Mouse (Mus musculus): ENCODE results near the gene H3f3b.

DNA sequence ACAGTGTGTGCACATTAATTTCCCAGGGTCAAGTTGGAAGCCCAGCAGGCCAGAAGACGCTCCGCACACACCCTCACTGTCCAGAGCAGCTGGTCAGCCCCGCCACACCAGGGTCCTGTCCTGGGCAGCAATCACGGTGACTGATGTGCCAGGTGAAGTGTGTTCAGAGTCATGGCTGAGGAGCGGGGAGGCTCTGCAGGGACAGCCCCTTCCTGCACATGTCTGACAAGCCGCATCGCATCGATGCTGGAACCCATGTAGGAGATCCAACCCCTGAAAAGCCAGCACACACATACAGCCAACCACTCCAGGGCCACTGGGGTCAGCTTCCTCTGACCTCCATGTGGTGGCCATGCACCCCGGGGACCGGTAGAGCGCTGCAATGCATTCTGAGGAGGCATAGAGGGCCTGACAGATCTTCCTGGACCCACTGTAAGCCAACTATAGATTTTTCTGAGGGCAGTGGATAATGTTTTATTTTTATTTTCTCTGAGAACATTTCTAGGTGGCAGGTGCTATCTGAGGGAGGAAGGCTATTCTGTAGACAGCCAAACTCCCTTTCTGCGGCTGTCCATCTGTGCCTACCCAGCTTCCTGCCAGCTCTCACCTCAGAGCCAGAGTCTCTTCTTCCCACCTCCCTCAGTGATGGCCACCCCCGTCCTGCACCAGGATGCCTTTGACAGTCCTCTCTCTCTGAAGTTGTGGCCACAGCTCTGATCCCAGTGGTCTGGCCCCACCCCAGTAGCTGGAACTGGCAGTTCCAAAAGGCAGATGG lies 34.1 kb upstream of the H3f3b start:
- TF ChIP-seq POLR2A (IDR thresholded peaks at IDR 0.05; ENCODE audit: low read depth, low read length) (no peak), CTCF (IDR thresholded peaks at IDR 0.05; ENCODE audit: extremely low read depth, insufficient read length, insufficient replicate concordance, low read depth, low read length) (no peak)
